9 mouse cellular contexts compared by ENCODE assay signal in the genomic region with DNA sequence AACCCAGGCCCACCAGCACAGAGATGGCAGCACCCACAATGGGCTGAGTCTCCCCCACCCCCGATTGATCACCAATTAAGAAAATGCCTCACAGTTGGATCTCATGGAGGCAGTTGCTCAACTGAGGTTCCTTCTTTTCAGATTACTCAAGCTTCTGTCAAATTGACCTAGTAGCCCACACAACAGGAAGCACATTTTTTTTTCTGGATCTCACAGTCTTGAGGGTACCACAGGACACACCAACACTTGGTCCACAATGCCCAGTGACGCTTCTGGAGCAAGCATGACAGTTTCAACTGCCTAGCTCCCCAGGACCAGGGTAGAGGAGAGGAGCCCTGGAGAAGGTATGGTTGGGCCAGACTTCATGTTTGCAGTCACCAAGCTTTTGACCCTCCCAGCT. TPM values are rescaled to one million over a fixed set of nuclear protein-coding genes. Genes with fewer than 3 reads are reported as not detected.
"Had no signal": no experiment of that assay in that cellular context is flagged by ENCODE, and none has a peak within 500 bp of the region (broad histone marks: within the 10 kb centered on the region; RNA-seq: fewer than 3 reads in every experiment).

No protein-coding gene starts in this region.

- H3K27me3 ChIP-seq: midbrain, embryonic 13.5 days had no signal

- H3K36me3 ChIP-seq: kidney, embryonic 15.5 days; limb, embryonic 10.5 days; midbrain, embryonic 13.5 days; stomach, embryonic 15.5 days had no signal

- H3K9me3 ChIP-seq: kidney, embryonic 15.5 days; limb, embryonic 10.5 days; midbrain, embryonic 13.5 days; stomach, embryonic 15.5 days had no signal

- H3K27ac ChIP-seq: kidney, embryonic 15.5 days; limb, embryonic 10.5 days; midbrain, embryonic 13.5 days; stomach, embryonic 15.5 days had no signal

- DNase-seq: kidney, adult 2 months; kidney, postnatal 14 days; lung, postnatal 4 days; right cerebral cortex, postnatal 14 days; thymus, postnatal 36 days had no signal

- H3K9ac ChIP-seq: kidney, embryonic 15.5 days; midbrain, embryonic 13.5 days; stomach, embryonic 15.5 days had no signal

- ATAC-seq: midbrain, embryonic 13.5 days had no signal

- H3K4me2 ChIP-seq: kidney, embryonic 15.5 days; stomach, embryonic 15.5 days had no signal

- H3K4me3 ChIP-seq: kidney, embryonic 15.5 days; limb, embryonic 10.5 days; midbrain, embryonic 13.5 days; stomach, embryonic 15.5 days had no signal

RNA-seq across cellular contexts. Expression of a gene that starts 3.6 kb away (rescaled TPM):
- polyA plus RNA-seq: limb, embryonic 10.5 days had no signal
